Mouse (Mus musculus) embryonic fibroblast, embryonic 13.5 days (primary cell): Measurements from ENCODE around the gene Fgf18.

Source experiments
- CTCF ChIP-seq: IDR thresholded peaks from 2 replicates; pipeline ENCODE4 v1.5.1; 2011; ENCODE audit warnings: mild to moderate bottlenecking, control low read depth, low read length, moderate library complexity, borderline replicate concordance; ENCODE audit not compliant: insufficient read depth
- POLR2A ChIP-seq: IDR thresholded peaks from 2 replicates; pipeline ENCODE4 v1.6.1; 2011; ENCODE audit warnings: low read depth, mild to moderate bottlenecking, control low read depth, low read length, moderate library complexity

GRCm38 (mm10) chr11:33146143-33146497, 1.1 kb downstream of the Fgf18 start:
- TF ChIP-seq CTCF = no peak
- no peak for TF ChIP-seq POLR2A
